Mouse (Mus musculus): ENCODE data around the gene Lemd1.

Gene Lemd1

DNA sequence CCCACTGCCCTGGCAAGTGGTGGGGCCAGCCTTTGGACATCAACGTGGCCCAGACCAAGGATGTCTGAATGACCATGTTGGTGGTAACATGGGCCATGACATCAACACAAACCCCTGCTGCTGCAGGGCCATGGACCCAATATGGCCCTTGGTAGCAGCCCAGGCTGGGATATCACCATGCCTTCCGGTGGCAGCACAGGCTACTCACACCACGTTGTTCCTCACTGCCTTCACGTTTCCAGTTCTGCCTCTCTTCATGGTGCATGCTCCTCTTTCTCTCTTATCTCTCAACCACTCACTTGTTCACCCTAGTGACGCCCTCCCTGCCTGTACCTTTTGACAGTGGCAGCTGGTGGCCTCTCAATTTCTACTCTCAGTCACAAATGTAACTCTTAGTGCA is 53.8 kb downstream of the Lemd1 start:
- DNase-seq (ENCODE audit: low read depth, low spot score), result no peak

DNA sequence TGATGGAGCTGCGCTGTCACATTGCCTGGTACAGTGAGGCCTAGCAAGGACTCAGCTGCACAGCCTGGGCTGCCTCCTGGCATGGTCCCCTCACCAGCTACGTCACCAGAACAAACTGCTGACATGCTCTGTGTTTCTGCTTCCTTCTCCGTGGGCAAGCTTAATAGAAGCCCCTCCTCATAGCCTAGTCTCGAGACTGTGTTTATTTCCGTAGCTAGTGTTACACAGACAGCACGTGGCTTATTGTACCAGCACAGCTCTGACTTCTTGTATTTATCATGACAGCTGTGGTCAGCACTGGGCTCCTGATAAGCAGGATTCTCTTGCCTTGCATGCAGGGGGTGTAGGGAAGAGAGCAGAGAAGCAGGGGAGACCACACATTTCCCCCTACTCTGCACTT is 54.9 kb downstream of the Lemd1 start:
- DNase-seq (ENCODE audit: low read depth, low spot score), result no peak

DNA sequence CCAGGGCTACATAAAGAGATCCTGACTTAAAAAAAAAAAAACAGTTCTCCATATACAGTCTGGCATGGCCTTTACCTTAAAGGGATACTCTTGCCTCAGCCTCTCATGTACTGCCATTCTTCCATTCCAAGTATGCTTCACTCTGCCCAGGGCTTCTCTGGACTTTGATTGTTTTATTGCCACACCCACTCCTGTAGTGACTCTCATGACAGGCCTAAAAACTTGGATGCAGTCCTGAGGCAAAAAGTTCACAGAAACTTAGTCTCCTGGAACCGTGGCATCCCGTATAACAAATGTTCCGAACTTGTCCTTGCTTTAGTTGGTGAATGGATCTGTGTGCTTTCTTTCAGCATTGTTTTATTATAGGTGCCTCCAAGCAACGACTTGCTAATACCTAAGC is 55.4 kb downstream of the Lemd1 start:
- no peak for DNase-seq (ENCODE audit: low read depth, low spot score)

DNA sequence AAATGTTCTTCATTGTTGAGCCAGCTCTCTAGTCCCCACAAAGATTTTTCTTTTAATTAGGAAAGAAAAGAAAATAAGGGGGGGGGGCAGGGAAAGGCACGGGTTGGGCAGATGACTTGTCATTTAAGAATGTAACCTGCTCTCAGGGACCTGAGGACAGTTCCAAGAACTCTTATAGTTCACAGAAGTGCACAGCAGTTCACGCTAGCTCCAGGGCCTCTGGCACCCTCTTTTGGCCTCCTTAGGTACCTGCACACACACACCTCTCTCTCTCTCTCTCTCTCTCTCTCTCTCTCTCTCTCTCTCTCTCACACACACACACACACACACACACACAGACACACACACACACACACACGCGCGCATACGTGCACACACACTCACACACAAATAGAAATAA is 63.2 kb downstream of the Lemd1 start:
- peak; percentile 28 for DNase-seq (ENCODE audit: low read depth, low spot score)

DNA sequence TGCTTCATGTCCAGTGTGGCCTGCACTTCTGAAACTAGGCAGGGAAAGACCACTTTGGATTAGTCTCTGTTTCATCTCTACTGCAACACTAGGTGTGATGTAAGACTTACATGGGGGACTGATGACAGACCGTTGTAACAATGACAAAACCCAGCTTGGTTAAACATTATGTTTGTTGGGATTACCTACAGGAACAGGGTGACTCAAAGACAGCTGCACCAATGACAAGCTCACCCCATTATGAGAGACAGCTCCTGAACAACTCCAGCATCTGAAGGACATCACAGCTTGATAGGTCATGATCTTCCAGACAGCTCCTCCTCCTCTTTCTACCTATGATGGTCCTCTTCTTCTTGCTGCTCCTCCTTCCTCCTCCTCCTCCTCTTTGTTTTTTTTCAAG is 69.1 kb downstream of the Lemd1 start:
- DNase-seq (ENCODE audit: low read depth, low spot score), result no peak

DNA sequence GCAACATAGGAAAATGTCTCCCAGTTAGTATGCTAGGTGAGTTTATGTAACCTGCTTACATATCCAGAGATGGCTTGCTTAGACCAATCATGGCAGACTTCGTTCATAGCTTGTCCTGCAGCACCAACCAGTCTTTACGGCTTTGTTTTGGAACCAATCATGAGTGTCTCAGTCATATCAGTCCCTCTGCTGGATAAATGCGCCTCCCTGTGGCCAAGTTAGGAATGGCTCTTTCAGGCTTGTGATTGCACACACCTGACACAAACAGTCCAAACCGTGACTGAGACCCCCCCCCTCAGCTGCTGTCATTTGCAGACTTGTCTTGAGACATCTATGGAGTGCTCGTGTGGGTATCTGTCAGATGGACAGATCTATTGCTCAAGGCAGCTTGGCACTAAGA is 69.8 kb downstream of the Lemd1 start:
- DNase-seq (ENCODE audit: low read depth, low spot score), result peak; percentile 11

DNA sequence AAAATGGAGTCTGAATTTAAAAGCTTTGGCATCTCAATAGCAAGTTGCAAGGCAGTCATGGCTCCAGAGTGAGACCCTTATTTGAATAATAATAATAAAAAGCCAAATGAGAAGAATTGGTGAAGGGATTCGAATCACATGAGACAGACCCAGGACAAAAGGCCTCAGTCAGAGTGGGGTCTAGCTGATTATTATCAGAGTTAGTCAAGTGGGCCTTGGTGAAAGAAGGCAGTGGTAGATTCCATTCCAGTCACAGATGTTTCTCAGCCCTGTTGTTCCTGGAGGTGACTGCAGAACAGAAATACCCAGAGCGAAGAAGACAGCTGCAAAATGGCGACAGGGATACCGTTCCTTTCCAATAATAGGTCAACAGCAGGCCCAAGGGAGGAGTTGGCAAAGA is 72.4 kb downstream of the Lemd1 start:
- DNase-seq (ENCODE audit: low read depth, low spot score), result no peak

DNA sequence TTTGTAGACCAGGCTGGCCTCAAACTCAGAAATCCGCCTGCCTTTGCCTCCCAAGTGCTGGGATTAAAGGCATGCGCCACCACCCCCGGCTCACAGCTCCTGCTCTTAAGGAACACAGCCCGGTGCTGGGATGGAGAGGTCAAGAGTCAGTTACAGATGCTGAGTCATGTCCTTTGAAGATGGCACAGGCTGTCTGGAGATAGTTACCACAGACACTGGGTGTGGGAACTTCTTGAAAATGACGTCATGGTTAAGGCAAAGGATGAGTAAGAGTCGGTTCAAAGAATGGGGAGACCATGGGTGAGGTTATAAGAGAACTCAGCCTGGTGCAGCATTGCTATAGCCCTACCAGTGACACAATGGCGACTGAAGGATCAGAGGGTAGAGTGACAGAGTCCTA is 73.3 kb downstream of the Lemd1 start:
- peak; percentile 91 for DNase-seq (ENCODE audit: low read depth, low spot score)

DNA sequence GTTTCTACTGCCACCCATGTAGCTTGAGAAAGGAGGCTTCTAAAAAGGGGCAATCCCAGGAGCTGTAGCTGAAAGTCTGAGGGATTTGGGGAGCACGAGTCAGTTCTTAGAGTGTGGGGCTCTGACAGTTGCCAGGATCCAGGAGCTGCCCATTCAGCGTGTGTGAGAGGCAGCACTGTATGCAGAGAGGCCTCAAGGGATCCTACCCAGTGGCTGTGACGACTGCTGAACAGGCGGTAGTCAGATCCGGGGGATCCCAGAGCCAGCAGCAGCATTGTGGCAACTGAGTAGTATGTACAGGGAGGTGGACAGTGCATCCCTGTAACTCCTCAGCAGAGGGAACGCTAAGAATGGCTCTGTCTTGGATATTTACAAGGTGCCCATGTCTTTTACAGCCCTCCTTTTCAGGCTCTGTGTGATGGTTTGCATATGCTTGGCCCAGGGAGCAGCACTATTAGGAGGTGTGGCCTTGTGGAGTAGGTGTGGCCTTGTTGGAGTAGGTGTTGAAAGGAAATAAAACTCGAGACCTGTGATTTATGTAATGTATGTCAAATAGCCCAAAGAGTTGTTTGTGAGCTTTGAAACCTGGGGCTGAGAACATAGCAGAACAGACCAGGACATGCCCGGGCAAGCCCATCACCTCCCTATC is 74.1 kb downstream of the Lemd1 start:
- peak; percentile 51 for DNase-seq (ENCODE audit: low read depth, low spot score)

DNA sequence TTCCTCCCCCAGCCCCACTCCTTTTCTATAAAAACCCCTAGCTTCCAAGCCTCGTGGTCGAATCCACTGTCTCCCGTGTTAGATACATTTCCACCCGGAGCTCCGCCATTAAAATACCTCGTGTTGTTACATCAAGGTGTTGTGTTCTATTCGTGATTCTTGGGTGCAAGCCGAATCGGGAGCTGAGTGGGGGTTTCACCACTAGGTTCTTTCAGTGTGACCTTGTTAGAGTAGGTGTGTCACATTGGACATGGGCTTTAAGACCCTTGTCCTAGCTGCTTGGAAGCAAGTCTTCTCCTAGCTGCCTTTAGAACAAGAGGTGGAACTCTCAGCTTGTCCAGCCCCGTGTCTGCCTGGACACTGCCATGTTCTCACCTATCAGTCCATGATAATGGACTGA is 74.7 kb downstream of the Lemd1 start:
- no peak for DNase-seq (ENCODE audit: low read depth, low spot score)

DNA sequence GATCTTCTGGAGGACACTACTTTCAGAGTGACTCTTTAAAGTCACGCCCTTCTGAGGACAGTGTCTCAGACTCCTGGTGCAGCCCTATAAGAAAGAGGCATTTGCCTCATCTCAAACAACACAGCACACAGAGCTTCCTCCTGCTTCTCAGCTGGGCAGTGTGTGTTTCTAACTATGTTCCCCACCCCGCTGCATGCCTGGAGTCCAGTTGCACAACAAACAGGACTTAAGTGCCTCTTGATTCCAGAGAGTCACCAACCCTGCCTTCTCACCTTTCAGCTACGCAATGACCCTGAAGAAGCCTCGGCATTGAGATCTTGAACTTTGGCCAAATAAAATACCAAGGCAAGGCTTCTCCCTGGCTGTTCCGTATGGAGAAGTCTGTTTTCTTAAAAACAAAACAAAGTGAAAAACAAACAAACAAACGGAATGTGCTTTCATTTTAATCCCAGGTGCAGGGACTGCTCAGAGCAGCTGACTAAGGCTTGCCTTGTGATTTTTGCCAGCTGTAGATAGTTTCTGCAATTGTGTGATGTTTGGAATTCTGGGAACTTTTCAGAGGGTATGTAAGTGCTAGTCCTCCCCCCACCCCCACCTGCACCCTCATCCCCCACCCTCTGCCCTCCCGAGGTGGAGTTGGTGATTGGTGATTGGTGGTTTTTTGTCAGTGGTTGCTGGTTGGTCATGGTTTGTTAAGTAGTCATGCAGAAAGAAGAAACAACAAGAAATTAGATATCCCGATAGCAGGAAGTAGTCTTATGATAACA is 75.7 kb downstream of the Lemd1 start:
- DNase-seq (ENCODE audit: low read depth, low spot score), result peak; percentile 17

DNA sequence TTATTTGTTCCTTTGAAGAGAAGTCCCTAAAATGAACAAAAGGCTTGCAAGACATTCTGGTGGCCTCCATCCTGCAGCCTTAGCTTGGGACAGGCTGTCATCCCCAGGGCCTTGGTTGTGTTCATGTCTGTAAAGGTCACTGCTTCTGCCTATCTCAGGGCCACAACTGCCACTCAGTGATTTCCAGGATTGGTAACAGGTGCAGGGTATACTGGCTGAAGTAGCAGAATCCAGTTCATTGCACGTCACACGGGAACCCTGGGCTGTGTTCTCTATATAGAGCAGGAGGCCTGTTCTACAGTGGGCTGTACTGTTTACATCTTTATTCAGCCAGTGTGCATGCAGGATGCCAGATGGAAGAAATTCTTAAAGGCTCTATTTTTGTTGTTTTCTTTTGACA is 76.7 kb downstream of the Lemd1 start:
- no peak for DNase-seq (ENCODE audit: low read depth, low spot score)

DNA sequence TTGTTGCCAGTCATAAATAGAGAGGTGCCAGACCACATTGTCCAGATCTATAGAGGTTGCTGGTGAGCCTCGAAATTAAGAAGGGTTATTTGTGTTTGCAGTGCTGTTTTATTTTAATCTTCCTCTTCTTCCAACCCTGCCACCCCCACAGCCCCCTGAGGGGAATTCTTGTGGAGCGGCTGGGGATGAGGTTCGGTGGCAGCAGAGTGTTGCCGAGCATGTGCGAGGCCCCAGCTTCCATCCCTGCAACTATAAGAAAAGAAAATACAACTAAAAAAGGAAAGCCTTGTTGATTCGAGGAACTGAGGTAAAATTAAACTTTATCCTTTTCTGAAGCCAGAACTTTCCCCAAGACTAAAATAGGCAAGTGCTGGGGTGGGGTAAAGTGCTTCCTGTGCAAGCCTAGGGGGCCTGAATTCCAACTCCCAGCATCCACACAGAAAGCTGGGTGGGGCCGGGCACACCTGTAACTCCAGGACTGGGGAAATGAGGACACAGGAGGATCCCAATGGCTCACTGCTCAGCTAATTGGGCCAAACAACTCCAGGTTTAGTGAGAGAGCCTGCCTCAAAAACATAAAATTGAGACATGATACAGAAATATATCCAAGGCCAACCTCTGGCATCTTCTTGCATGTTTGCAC is 77.3 kb downstream of the Lemd1 start:
- DNase-seq (ENCODE audit: low read depth, low spot score), result no peak

DNA sequence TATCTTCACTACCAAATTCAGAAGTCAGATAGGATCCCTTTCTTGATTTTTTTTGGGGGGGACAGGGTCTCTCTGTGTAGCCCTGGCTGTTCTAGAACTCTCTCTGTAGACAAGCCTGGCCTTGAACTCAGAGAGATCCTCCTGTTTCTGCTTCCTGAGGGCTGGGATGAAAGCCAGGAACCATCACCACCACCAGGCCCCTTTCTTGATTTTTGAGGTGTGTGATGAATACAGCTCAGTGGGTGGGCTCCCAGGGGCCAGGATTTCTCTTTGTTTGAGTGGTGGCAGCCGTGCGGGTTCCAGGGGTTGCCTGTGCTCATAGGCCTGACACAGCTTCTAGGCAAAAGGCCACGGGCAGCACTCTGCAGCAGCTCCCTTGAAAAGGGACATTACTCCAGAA is 80.0 kb downstream of the Lemd1 start:
- no peak for DNase-seq (ENCODE audit: low read depth, low spot score)

DNA sequence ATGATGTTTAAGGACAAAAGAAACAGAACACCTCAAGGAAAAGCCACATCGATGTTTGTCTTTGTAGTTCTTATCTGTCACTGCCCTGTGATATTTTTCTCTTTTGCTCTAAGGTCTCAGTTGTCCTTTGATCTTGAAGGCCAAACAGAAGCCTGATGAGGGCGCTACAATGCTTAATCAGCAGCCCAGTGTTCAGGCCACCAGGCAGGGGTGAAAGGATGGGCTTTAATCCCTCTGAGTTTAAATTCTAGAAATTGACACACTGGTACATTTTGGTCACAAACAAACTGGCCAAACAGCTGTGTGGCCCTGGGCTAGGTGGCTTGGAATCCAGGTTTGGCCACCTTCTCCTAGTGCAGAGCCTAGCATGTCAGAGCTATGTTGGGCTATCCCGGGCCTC is 85.5 kb downstream of the Lemd1 start:
- DNase-seq (ENCODE audit: low read depth, low spot score), result no peak

DNA sequence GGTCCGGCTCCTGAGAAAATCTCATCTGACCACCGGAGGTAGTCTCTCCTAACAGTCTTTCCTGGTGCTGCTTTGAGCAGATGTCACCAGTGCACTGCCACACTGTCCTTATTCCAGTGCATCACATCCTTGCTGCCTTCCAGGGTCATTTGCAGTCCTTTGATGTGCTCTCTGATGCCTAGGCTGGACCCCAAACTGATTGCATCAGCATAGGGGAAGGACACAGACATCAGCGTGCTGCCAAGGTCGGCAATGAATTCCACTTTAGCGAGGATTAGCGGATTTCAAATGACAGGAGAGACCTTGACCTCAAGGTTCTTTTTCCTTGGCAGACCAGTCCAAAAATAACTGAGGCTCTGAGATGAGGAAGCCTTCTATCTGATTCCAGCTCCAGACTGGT is 85.9 kb downstream of the Lemd1 start:
- DNase-seq (ENCODE audit: low read depth, low spot score), result no peak

DNA sequence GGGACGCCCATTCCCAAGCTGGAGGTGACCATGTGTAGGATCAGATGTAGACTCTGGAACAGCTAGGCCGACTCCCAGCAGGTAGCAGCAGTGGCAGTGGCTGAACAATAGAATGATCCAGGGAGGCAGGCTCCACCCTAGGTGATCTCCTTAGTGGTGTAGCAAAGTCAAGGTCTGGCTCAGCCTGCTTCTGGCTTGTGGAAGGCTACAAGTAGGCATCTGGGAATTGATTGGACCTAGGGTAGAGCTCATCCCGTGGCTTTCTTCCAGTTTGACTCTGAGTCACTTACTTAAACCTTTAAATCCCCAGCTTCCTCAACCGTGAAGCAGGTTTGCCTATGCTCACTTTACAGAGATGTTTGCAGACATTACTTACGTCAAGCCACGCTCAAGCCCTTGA is 89.4 kb downstream of the Lemd1 start:
- peak; percentile 66 for DNase-seq (ENCODE audit: low read depth, low spot score)

DNA sequence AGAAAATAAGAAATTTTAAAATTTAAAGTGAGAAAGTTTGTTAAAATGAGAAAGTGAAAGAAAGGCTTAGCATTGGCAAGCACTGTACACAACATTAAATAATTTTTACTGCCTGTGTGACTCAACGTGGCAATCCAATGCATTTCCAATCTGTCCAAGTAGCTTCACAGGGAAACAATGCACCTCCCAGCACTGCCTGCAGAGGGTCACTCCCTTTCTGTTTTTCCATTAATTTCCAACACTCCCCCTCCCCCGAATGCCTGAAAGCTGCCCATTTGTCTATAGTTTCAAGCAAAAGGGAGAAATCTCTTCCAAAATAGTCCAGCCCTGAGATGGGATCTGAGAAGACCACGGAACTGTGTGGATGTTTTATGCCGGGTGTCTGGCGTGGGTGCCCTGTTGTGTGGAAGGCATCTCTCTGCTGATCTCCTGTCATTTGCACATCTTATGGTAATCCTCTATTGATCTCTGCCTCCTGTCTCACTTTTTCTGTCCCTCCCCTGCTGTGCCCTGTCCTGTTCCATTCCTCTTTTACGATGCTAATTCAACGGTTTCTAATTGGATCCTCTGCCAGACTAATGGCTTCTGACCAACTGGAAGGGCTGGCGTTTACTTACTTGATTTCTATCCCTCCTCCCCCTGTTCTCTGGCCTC is 90.4 kb downstream of the Lemd1 start:
- DNase-seq (ENCODE audit: low read depth, low spot score), result peak; percentile 27

DNA sequence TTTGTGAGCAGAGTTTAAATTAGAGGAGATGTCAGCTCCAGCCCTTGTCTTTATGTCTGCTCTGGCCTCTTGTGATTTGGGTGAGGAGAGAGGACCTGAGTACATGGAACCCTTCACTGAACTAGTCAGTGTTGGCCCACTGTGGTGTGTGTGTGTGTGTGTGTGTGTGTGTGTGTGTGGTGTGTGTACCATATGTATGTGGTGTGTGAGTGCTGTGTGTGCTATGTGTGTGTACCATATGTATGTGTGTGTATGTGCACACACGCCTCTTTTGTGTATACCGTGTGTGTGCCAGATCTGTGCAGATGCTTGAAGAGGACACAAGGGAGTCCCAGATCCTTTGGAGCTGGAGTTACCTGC is 90.9 kb downstream of the Lemd1 start:
- DNase-seq (ENCODE audit: low read depth, low spot score), result no peak

DNA sequence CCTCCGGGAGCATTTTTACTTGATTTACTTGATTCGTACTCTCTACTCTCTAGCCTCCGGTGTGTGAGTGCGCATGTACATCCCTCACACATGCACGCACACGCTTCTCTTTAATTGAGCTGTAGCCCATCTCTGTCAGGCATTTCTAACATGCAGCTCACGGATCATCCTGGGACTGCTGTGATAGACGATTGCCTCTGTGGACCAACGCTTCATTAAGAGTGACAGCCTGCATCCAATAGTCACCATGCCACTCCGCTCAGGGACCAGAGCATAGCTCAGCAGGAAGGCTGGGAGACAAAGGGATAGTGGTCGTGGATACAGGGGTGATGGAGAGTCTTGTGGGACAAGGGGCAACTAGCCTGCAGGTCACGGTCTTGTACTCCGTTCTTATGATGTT is 91.8 kb downstream of the Lemd1 start:
- DNase-seq (ENCODE audit: low read depth, low spot score), result no peak

DNA sequence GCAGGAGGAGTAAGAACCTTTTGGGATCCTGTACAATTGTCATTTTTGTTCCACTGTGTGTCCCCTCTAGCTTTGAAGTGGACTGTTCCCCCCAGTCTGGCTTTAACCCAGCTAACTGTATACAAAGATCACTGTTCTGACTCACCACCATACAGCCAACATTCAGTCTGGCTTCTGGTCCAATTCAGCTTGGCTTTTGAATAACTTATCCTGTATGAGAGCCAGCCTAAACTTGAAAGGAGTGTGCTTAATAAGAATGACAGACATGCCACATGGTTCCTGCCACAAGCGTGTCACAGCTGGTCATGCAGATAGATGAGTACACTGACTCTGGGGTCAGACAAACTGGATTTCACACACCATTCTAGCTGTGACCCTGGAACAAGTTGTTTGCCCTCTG is 95.5 kb downstream of the Lemd1 start:
- DNase-seq (ENCODE audit: low read depth, low spot score), result peak; percentile 62

DNA sequence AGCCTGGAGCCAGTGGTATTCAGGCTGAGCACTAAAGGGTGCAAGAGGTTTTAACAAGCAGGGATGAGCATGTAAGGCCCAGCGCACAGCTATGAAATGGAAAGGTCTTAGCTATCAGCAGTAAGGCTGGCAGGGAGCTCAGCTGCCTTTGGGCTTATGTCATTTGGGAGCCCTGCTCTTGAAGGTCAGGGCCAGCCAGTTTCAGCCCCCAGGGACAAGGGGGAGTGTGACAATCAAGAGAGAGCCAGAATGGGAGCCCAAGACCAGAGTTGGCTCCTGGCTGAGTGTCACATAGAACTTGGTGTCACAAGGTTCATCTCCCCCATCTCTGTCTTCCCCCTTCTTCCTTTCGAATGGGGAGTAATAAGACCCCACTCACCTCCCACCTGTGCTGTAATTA is 96.2 kb downstream of the Lemd1 start:
- peak; percentile 53 for DNase-seq (ENCODE audit: low read depth, low spot score)

DNA sequence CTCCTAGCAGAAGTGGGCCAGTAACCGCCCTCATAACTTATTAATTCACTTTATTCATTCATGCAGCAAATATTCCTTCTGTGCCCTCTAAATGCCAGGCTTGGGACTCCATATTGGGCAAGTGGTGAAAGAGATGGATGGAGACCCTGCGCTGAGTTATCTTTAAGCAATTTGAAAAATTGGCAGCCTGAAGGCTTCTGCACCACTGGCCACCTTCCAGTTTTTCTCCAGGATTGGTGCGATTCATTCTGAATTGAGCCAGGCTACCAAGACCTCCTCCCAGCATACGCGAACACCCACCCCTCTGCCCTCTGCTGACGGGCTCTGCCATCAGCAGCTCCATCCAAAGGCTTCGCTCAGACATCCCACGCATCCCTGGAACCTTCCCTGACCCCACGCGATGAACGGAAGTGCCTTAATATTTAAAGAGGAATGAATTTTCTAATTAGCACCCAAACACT is 96.8 kb downstream of the Lemd1 start:
- peak; percentile 94 for DNase-seq (ENCODE audit: low read depth, low spot score)

Data from 3T3-L1 (cell line).